Mouse (Mus musculus): Measurements from ENCODE around the gene Btbd7. TPM values are rescaled to one million over a fixed set of nuclear protein-coding genes. Genes with fewer than 3 reads are reported as not detected.

Gene Btbd7
- polyA plus RNA-seq, 2 experiments: 3.9 to 4.2 TPM

GRCm38 (mm10) chr12:102776035-102776434 lies 102.2 kb downstream of the Btbd7 start:
- no peak overlapping the region for H3K9ac ChIP-seq (replicated peaks)
- no peaks in the 10 kb centered on the region for H3K27me3 ChIP-seq (ENCODE audit: control insufficient read depth, insufficient read depth, low read length)
- no peaks in the 10 kb centered on the region for H3K9me3 ChIP-seq (ENCODE audit: control insufficient read depth, low read length)
- 87% methylated on average over 14 of the region's 14 CpGs for WGBS (ENCODE audit: insufficient replicate concordance)
- H3K4me2 ChIP-seq (ENCODE audit: low read depth): no peak overlapping the region
- H3K27ac ChIP-seq: no peak overlapping the region
- H3K36me3 ChIP-seq (replicated peaks; ENCODE audit: control insufficient read depth, insufficient read depth, low read depth): peaks cover 42% of the 10 kb centered on the region
- no peaks in the 10 kb centered on the region for H3K4me1 ChIP-seq (replicated peaks; ENCODE audit: control insufficient read depth in 2 of 2, insufficient read depth in 2 of 2, low read length in 1 of 2)
- no peak overlapping the region for H3K4me3 ChIP-seq (ENCODE audit: insufficient read depth in 1 of 2, low read depth in 2 of 2, low read length in 2 of 2)
- TF ChIP-seq EP300 (IDR thresholded peaks at IDR 0.05; ENCODE audit: low read depth): no peak
- no peak for TF ChIP-seq CTCF (IDR thresholded peaks at IDR 0.05; ENCODE audit: low read depth)
- DNase-seq (ENCODE audit: low read depth in 3 of 3, low spot score in 3 of 3) (no peak), ATAC-seq (ENCODE audit: insufficient read depth) (no peak)

- H3K36me3 ChIP-seq (replicated peaks; ENCODE audit: control insufficient read depth, insufficient read depth, low read depth): peaks cover 73% of the 10 kb centered on the region
- 86% methylated on average over 5 of the region's 5 CpGs for WGBS (ENCODE audit: insufficient replicate concordance)
- no peaks in the 10 kb centered on the region for H3K4me1 ChIP-seq (replicated peaks; ENCODE audit: control insufficient read depth in 2 of 2, insufficient read depth in 2 of 2, low read length in 1 of 2)
- DNase-seq (ENCODE audit: low read depth in 3 of 3, low spot score in 3 of 3) (no peak), ATAC-seq (ENCODE audit: insufficient read depth) (no peak)
- TF ChIP-seq CTCF (IDR thresholded peaks at IDR 0.05; ENCODE audit: low read depth): no peak
- TF ChIP-seq EP300 (IDR thresholded peaks at IDR 0.05; ENCODE audit: low read depth): no peak
- no peaks in the 10 kb centered on the region for H3K27me3 ChIP-seq (ENCODE audit: control insufficient read depth, insufficient read depth, low read length)
- no peaks in the 10 kb centered on the region for H3K9me3 ChIP-seq (ENCODE audit: control insufficient read depth, low read length)
- no peak overlapping the region for H3K4me2 ChIP-seq (ENCODE audit: low read depth)
- no peak overlapping the region for H3K4me3 ChIP-seq (ENCODE audit: insufficient read depth in 1 of 2, low read depth in 2 of 2, low read length in 2 of 2)
- H3K27ac ChIP-seq: no peak overlapping the region
- H3K9ac ChIP-seq (replicated peaks): no peak overlapping the region
Observed at GRCm38 (mm10) chr12:102772676-102773075, 105.6 kb downstream of the Btbd7 start.

GRCm38 (mm10) chr12:102771601-102772000 lies 106.7 kb downstream of the Btbd7 start:
- H3K4me2 ChIP-seq (ENCODE audit: low read depth): no peak overlapping the region
- H3K4me1 ChIP-seq (replicated peaks; ENCODE audit: control insufficient read depth in 2 of 2, insufficient read depth in 2 of 2, low read length in 1 of 2): no peaks in the 10 kb centered on the region
- DNase-seq (ENCODE audit: low read depth in 3 of 3, low spot score in 3 of 3): no peak
- WGBS (ENCODE audit: insufficient replicate concordance): 85% methylated on average over 8 of the region's 8 CpGs
- H3K9me3 ChIP-seq (ENCODE audit: control insufficient read depth, low read length): no peaks in the 10 kb centered on the region
- ATAC-seq (ENCODE audit: insufficient read depth): no peak
- TF ChIP-seq EP300 (IDR thresholded peaks at IDR 0.05; ENCODE audit: low read depth) (no peak), CTCF (IDR thresholded peaks at IDR 0.05; ENCODE audit: low read depth) (no peak)
- no peaks in the 10 kb centered on the region for H3K27me3 ChIP-seq (ENCODE audit: control insufficient read depth, insufficient read depth, low read length)
- H3K4me3 ChIP-seq (ENCODE audit: insufficient read depth in 1 of 2, low read depth in 2 of 2, low read length in 2 of 2): no peak overlapping the region
- no peak overlapping the region for H3K9ac ChIP-seq (replicated peaks)
- peaks cover 77% of the 10 kb centered on the region for H3K36me3 ChIP-seq (replicated peaks; ENCODE audit: control insufficient read depth, insufficient read depth, low read depth)
- H3K27ac ChIP-seq: no peak overlapping the region

GRCm38 (mm10) chr12:102769000-102769399 lies 109.3 kb downstream of the Btbd7 start:
- 79% methylated on average over 4 of the region's 4 CpGs for WGBS (ENCODE audit: insufficient replicate concordance)

GRCm38 (mm10) chr12:102763696-102764095 lies 114.6 kb downstream of the Btbd7 start:
- no peak for DNase-seq (ENCODE audit: low read depth in 3 of 3, low spot score in 3 of 3)
- peaks cover 46% of the 10 kb centered on the region for H3K36me3 ChIP-seq (replicated peaks; ENCODE audit: control insufficient read depth, insufficient read depth, low read depth)
- no peak for ATAC-seq (ENCODE audit: insufficient read depth)

More at GRCm38 (mm10) chr12:102769000-102769399, 109.3 kb downstream of the Btbd7 start:
- no peak for DNase-seq (ENCODE audit: low read depth in 3 of 3, low spot score in 3 of 3)
- no peaks in the 10 kb centered on the region for H3K27me3 ChIP-seq (ENCODE audit: control insufficient read depth, insufficient read depth, low read length)
- no peaks in the 10 kb centered on the region for H3K9me3 ChIP-seq (ENCODE audit: control insufficient read depth, low read length)
- H3K9ac ChIP-seq (replicated peaks): no peak overlapping the region
- no peak overlapping the region for H3K27ac ChIP-seq
- TF ChIP-seq EP300 (IDR thresholded peaks at IDR 0.05; ENCODE audit: low read depth) (no peak), CTCF (IDR thresholded peaks at IDR 0.05; ENCODE audit: low read depth) (peak; percentile 48; the same call in 1 of the 2 replicates)
- H3K36me3 ChIP-seq (replicated peaks; ENCODE audit: control insufficient read depth, insufficient read depth, low read depth): peaks cover 79% of the 10 kb centered on the region
- ATAC-seq (ENCODE audit: insufficient read depth): no peak
- no peaks in the 10 kb centered on the region; a peak in 1 of 4 replicates for H3K4me1 ChIP-seq (replicated peaks; ENCODE audit: control insufficient read depth in 2 of 2, insufficient read depth in 2 of 2, low read length in 1 of 2)
- no peak overlapping the region for H3K4me3 ChIP-seq (ENCODE audit: insufficient read depth in 1 of 2, low read depth in 2 of 2, low read length in 2 of 2)
- H3K4me2 ChIP-seq (ENCODE audit: low read depth): no peak overlapping the region

More at GRCm38 (mm10) chr12:102763696-102764095, 114.6 kb downstream of the Btbd7 start:
- Histone ChIP-seq H3K27me3 (ENCODE audit: control insufficient read depth, insufficient read depth, low read length) (no peaks in the 10 kb centered on the region), H3K9me3 (ENCODE audit: control insufficient read depth, low read length) (no peaks in the 10 kb centered on the region), H3K9ac (replicated peaks) (no peak overlapping the region), H3K4me3 (ENCODE audit: insufficient read depth in 1 of 2, low read depth in 2 of 2, low read length in 2 of 2) (no peak overlapping the region), H3K4me2 (ENCODE audit: low read depth) (no peak overlapping the region), H3K4me1 (replicated peaks; ENCODE audit: control insufficient read depth in 2 of 2, insufficient read depth in 2 of 2, low read length in 1 of 2) (peaks cover 3 to 4% of the 10 kb centered on the region in 2 experiments; a peak in 2 of 4 replicates), H3K27ac (no peak overlapping the region)
- TF ChIP-seq CTCF (IDR thresholded peaks at IDR 0.05; ENCODE audit: low read depth) (no peak), EP300 (IDR thresholded peaks at IDR 0.05; ENCODE audit: low read depth) (no peak)
